Mouse (Mus musculus) erythroblast, embryonic 14.5 days (primary cell): ENCODE measurements around the gene Wdr11.

Experiments
- GATA1 ChIP-seq: IDR thresholded peaks from 2 replicates; pipeline ENCODE4 v1.6.1; 2012; ENCODE audit warnings: low read length, inconsistent platforms, mixed read lengths
- TAL1 ChIP-seq: IDR thresholded peaks from 3 replicates; pipeline ENCODE4 v1.6.1; 2012; ENCODE audit warnings: low read length, inconsistent platforms, mixed read lengths

DNA sequence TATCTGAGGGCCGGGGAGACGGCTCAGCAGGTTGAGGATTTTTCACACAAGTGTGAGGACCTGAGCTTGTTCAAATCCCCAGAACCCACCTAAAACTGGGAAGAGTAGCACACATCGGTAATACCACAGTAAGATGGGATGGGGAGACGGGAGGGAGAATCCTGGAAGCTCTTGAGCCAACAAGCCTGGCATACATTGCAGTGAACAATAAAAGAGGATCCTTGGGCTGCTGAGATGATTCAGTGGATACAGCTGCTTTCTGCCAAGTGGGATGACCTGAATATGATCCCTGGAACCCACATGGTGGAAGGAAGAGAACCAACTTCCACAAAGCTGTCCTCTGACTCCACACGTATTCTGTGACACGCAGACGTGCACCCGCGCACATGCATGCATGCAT, 68.9 kb downstream of the Wdr11 start:
- no peak for TF ChIP-seq GATA1
- TF ChIP-seq TAL1: no peak
